Mouse (Mus musculus) heart, adult 8-10 months (tissue): ENCODE results near the gene Mas1. TPM values are rescaled to one million over a fixed set of nuclear protein-coding genes. Genes with fewer than 3 reads are reported as not detected.

Experiments
- microRNA-seq: library from miRNA; unstranded; fragments of <30 nt; microRNA quantifications from one replicate; pipeline ENCODE4 v1.2.0, GENCODE M21; 2022
- total RNA-seq, 4 experiments: library from RNA; stranded (reverse); gene quantifications; 2 replicates each; pipeline ENCODE4 v1.2.4; 2022

Mas1 gene
- total RNA-seq, 4 experiments from 2014 or later: 0.31 to 1.3 (median 0.96) TPM

Small RNA genes lying within 50 kb of the gene (microRNA-seq; reads per million reads assigned to microRNA genes)
- gene Gm24085: not detected

Other genes starting within 250 kb of the Mas1 start
- gene Slc22a1, start 192.3 kb downstream of the Mas1 start, total RNA-seq: 10 to 100 TPM in 3 of 4 experiments, 1 to 10 TPM in 1; 9.5 to 26.9 (median 14.3) TPM
- gene Igf2r, start 98.5 kb downstream of the Mas1 start, total RNA-seq: 100 to 1,000 TPM; 103 to 124 (median 118) TPM
- 1 to 10 TPM; 5.0 to 7.4 (median 6.5) TPM for gene Mrgprh, start 7.9 kb upstream of the Mas1 start, total RNA-seq
- under 1 TPM; 0.30 to 0.94 (median 0.54) TPM for gene Pnldc1, start 42.1 kb upstream of the Mas1 start, total RNA-seq
- gene Tcp1, start 47.6 kb upstream of the Mas1 start, total RNA-seq: 100 to 1,000 TPM; 173 to 191 (median 185) TPM
- 100 to 1,000 TPM; 161 to 175 (median 169) TPM for gene Mrpl18, start 48.2 kb upstream of the Mas1 start, total RNA-seq
- under 1 TPM in 1 of 4 experiments, not detected in 3; 0.12 TPM for gene Acat3, start 72.5 kb upstream of the Mas1 start, total RNA-seq
- 1 to 10 TPM; 4.2 to 7.1 (median 6.1) TPM for gene Acat2, start 92.6 kb upstream of the Mas1 start, total RNA-seq
- 10 to 100 TPM; 31.7 to 33.9 (median 32.4) TPM for gene Wtap, start 126.0 kb upstream of the Mas1 start, total RNA-seq
- gene Sod2, start 138.7 kb upstream of the Mas1 start, total RNA-seq: 1,000 to 10,000 TPM; 1,030 to 1,116 (median 1,059) TPM
- gene Gpr31b, start 184.2 kb upstream of the Mas1 start, total RNA-seq: not detected
- gene Tcp10b, start 193.0 kb upstream of the Mas1 start, total RNA-seq: under 1 TPM in 2 of 4 experiments, not detected in 2; 0.11 to 0.34 TPM